Mouse (Mus musculus): ENCODE data around the gene Ppef2.

Gene Ppef2

GRCm38 (mm10) chr5:92218915-92219793, 36.9 kb downstream of the Ppef2 start:
- TF ChIP-seq GATA4 (IDR thresholded peaks at IDR 0.05; ENCODE audit: insufficient replicate concordance, low read length) = no peak

- no peak for TF ChIP-seq GATA4 (IDR thresholded peaks at IDR 0.05; ENCODE audit: insufficient replicate concordance, low read length)
These were observed 40.8 kb downstream of the Ppef2 start, which contains the start of gene U90926 for GRCm38 (mm10) chr5:92215308-92215707. TSS of gene U90926 (minus strand) at chr5:92215408.

- no peak for TF ChIP-seq GATA4 (IDR thresholded peaks at IDR 0.05; ENCODE audit: insufficient replicate concordance, low read length)
These were observed 43.8 kb downstream of the Ppef2 start for GRCm38 (mm10) chr5:92212231-92212630.

GRCm38 (mm10) chr5:92210205-92210604, 45.9 kb downstream of the Ppef2 start:
- TF ChIP-seq GATA4 (IDR thresholded peaks at IDR 0.05; ENCODE audit: insufficient replicate concordance, low read length) = no peak

- TF ChIP-seq GATA4 (IDR thresholded peaks at IDR 0.05; ENCODE audit: insufficient replicate concordance, low read length) = no peak
These were observed 50.0 kb downstream of the Ppef2 start for GRCm38 (mm10) chr5:92206121-92206520.

- no peak for TF ChIP-seq GATA4 (IDR thresholded peaks at IDR 0.05; ENCODE audit: insufficient replicate concordance, low read length)
These were observed 50.4 kb downstream of the Ppef2 start for GRCm38 (mm10) chr5:92205706-92206105.

- no peak for TF ChIP-seq GATA4 (IDR thresholded peaks at IDR 0.05; ENCODE audit: insufficient replicate concordance, low read length)
These were observed 50.9 kb downstream of the Ppef2 start for GRCm38 (mm10) chr5:92205184-92205583.

- TF ChIP-seq GATA4 (IDR thresholded peaks at IDR 0.05; ENCODE audit: insufficient replicate concordance, low read length) = peak; percentile 99
These were observed 51.7 kb downstream of the Ppef2 start for GRCm38 (mm10) chr5:92204162-92205036.

- no peak for TF ChIP-seq GATA4 (IDR thresholded peaks at IDR 0.05; ENCODE audit: insufficient replicate concordance, low read length)
These were observed 57.8 kb downstream of the Ppef2 start for GRCm38 (mm10) chr5:92198266-92198665.

GRCm38 (mm10) chr5:92196895-92197811, 58.9 kb downstream of the Ppef2 start:
- TF ChIP-seq GATA4 (IDR thresholded peaks at IDR 0.05; ENCODE audit: insufficient replicate concordance, low read length) = no peak

- no peak for TF ChIP-seq GATA4 (IDR thresholded peaks at IDR 0.05; ENCODE audit: insufficient replicate concordance, low read length)
These were observed 67.1 kb downstream of the Ppef2 start for GRCm38 (mm10) chr5:92188881-92189483.

- no peak for TF ChIP-seq GATA4 (IDR thresholded peaks at IDR 0.05; ENCODE audit: insufficient replicate concordance, low read length)
These were observed 72.8 kb downstream of the Ppef2 start for GRCm38 (mm10) chr5:92183071-92183830.

All from liver, adult (tissue).